Mouse (Mus musculus) urinary bladder, postnatal 14 days (tissue): ENCODE results near the gene 4933416C03Rik.

ENCODE experiments used
- DNase-seq: peaks from one replicate; pipeline ENCODE4 v3.0.0; 2021; ENCODE audit warnings: low spot score

4933416C03Rik gene

GRCm38 (mm10) chr10:116079396-116079795 is 34.3 kb downstream of the 4933416C03Rik start:
- no peak for DNase-seq

DNA sequence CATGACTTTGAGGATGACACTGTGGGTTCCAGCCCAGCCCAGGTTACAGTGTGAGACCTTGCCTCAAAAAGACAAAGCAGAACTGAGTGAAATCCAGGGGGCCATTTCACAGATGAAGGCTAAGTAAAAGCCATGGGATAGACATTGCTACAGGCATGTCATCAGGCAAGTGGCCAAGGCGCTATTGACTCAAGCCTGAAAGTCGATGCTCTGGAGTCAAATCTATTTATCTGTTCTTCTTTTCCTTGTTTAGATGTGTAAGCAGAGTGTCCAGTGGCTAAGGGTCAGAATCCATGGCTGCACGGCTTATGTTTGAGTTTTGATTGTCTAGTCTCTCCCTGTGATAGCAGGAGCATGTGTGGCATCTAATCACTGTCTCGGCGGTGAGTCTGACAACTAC is 35.1 kb downstream of the 4933416C03Rik start:
- DNase-seq = no peak

- DNase-seq = no peak
Observed at GRCm38 (mm10) chr10:116075954-116076353, 37.8 kb downstream of the 4933416C03Rik start.
